8 mouse cellular contexts compared by ENCODE assay signal in the genomic region with DNA sequence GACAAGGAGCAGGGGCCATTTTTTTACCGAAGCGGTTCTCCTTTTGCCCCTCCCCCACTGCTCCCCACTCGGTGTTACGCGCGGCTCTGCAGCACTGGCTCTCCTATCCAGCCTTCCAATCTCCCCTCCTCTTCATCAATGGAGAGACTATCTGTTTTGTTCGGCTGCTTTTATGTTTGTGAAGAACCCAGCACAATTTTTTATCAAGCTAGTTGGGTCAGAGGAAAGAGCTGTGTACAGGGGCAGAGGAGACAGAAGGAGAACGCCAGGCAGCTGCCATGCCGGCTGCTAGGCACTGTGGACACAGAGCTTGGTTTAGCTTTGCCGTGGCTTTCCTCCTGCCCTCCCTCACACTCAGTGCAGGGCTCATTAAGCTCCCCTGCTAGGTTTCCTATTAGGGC.
A peak's percentile ranks its signal among the peaks of the same experiment; 100 is the strongest.
DNase-seq lines count a peak whose midpoint lies in the region; ATAC-seq and TF ChIP-seq lines count a peak whose summit lies in the region.

No protein-coding gene starts in this region.

- peaks cover 13 to 22% of the 10 kb centered on the region in 2 experiments for H3K4me1 ChIP-seq in heart, embryonic 14.5 days (ENCODE audit: control insufficient read depth in 2 of 2, insufficient read depth in 2 of 2, low read length in 2 of 2)
- H3K4me1 ChIP-seq in forebrain, postnatal 0 days (ENCODE audit: insufficient read depth), result peaks cover 51% of the 10 kb centered on the region
- H3K4me1 ChIP-seq in midbrain, postnatal 0 days (ENCODE audit: insufficient read depth, low read length), result peaks cover 17% of the 10 kb centered on the region

- intact Hi-C loops in left cerebral cortex, postnatal 25 days (cut with DNase I), result loop anchor here (5.0 kb wide), 1 partner anchor 280 kb away; the partner anchor contains the start of gene Sox11

- no peaks in the 10 kb centered on the region for H3K36me3 ChIP-seq in heart, embryonic 14.5 days (ENCODE audit: control insufficient read depth, insufficient read depth, low read length)
- H3K36me3 ChIP-seq in forebrain, postnatal 0 days (ENCODE audit: insufficient read depth), result no peaks in the 10 kb centered on the region
- H3K36me3 ChIP-seq in midbrain, postnatal 0 days (ENCODE audit: insufficient read depth, low read length), result no peaks in the 10 kb centered on the region

- no peaks in the 10 kb centered on the region for H3K27me3 ChIP-seq in heart, embryonic 14.5 days (ENCODE audit: control insufficient read depth, insufficient read depth, low read length)
- no peaks in the 10 kb centered on the region for H3K27me3 ChIP-seq in forebrain, postnatal 0 days (ENCODE audit: insufficient read depth, low read length)
- no peaks in the 10 kb centered on the region for H3K27me3 ChIP-seq in midbrain, postnatal 0 days (ENCODE audit: insufficient read depth, low read length)

- ATAC-seq in heart, embryonic 14.5 days (ENCODE audit: insufficient number of reproducible peaks, insufficient read depth, low FRiP score, low read depth), result no peak
- ATAC-seq in forebrain, postnatal 0 days, result peak; percentile 53
- ATAC-seq in midbrain, postnatal 0 days (ENCODE audit: low FRiP score), result peak; percentile 66; the same call in 1 of the 2 replicates
- no peak for ATAC-seq in megakaryocyte-erythroid progenitor cell, adult 5-6 weeks (replicated peaks; ENCODE audit: low FRiP score, low TSS enrichment, poor library complexity, severe bottlenecking)

- H3K4me3 ChIP-seq in heart, embryonic 14.5 days (ENCODE audit: control insufficient read depth in 1 of 2, insufficient read depth in 1 of 2, low read depth in 1 of 2, low read length in 2 of 2), result peak overlapping the region; percentile 31 to 42
- H3K4me3 ChIP-seq in forebrain, postnatal 0 days (ENCODE audit: low read depth, low read length), result no peak overlapping the region; the same call in 1 of the 2 replicates
- H3K4me3 ChIP-seq in midbrain, postnatal 0 days (ENCODE audit: low read depth, low read length), result 0 out of 2 replicates have a peak overlapping the region, but pooled peaks have one; percentile 12

- no peak for TF ChIP-seq CTCF in forebrain, postnatal 0 days (IDR thresholded peaks at IDR 0.05; ENCODE audit: low read depth)
- no peak for TF ChIP-seq CTCF in midbrain, postnatal 0 days (IDR thresholded peaks at IDR 0.05)

- H3K9ac ChIP-seq in heart, embryonic 14.5 days (ENCODE audit: low read length), result peak overlapping the region; percentile 69
- H3K9ac ChIP-seq in forebrain, postnatal 0 days, result peak overlapping the region; percentile 55
- peak overlapping the region; percentile 57 for H3K9ac ChIP-seq in midbrain, postnatal 0 days (replicated peaks; ENCODE audit: low read length, poor library complexity, severe bottlenecking)

- peak overlapping the region; percentile 65 for H3K4me2 ChIP-seq in heart, embryonic 14.5 days (ENCODE audit: low read length)
- H3K4me2 ChIP-seq in forebrain, postnatal 0 days (ENCODE audit: low read depth), result peak overlapping the region; percentile 47
- H3K4me2 ChIP-seq in midbrain, postnatal 0 days (ENCODE audit: low read depth, low read length, poor library complexity, severe bottlenecking), result peak overlapping the region; percentile 43

- WGBS in heart, embryonic 14.5 days, result 2% methylated on average over 10 of the region's 10 CpGs
- under 1% methylated on average over 10 of the region's 10 CpGs for WGBS in forebrain, postnatal 0 days
- whole genome bisulfite sequencing in midbrain, postnatal 0 days, result 0% methylated on average over 10 of the region's 10 CpGs

- H3K9me3 ChIP-seq in heart, embryonic 14.5 days (ENCODE audit: control insufficient read depth, low read length), result no peaks in the 10 kb centered on the region
- H3K9me3 ChIP-seq in forebrain, postnatal 0 days (ENCODE audit: low read length), result no peaks in the 10 kb centered on the region
- H3K9me3 ChIP-seq in midbrain, postnatal 0 days (ENCODE audit: low read length), result no peaks in the 10 kb centered on the region

- no peak overlapping the region for H3K27ac ChIP-seq in heart, embryonic 14.5 days (replicated peaks in 1 of 2; ENCODE audit: control insufficient read depth in 1 of 2, insufficient read depth in 1 of 2, low read depth in 2 of 2, low read length in 2 of 2)
- peak overlapping the region; percentile 94 for H3K27ac ChIP-seq in forebrain, postnatal 0 days (ENCODE audit: low read depth, low read length)
- H3K27ac ChIP-seq in midbrain, postnatal 0 days (ENCODE audit: low read depth, low read length), result peak overlapping the region; percentile 94

- DNase-seq in heart, adult 9 months (ENCODE audit: low spot score in 2 of 2), result no peak
- DNase-seq in cerebellum, adult 9-10 months, result peak; percentile 4
- DNase-seq in forebrain, postnatal 0 days, result peak; percentile 79
- peak; percentile 33 to 43 for DNase-seq in left cerebral cortex, postnatal 25 days (ENCODE audit: low spot score in 2 of 2)
- DNase-seq in midbrain, postnatal 0 days (ENCODE audit: low spot score), result peak; percentile 79
- no peak for DNase-seq in c-Kit-positive CD71-positive TER-119-positive erythroid progenitor cells, embryonic 14.5 days (ENCODE audit: low spot score)

Comparison
In these comparisons a context has a peak if more than half of its experiments do, and no peak if none do; other contexts are left out.
1. ATAC-seq: peak in forebrain, postnatal 0 days (single experiment) and midbrain, postnatal 0 days (single experiment); none in heart, embryonic 14.5 days (single experiment) and megakaryocyte-erythroid progenitor cell, adult 5-6 weeks (single experiment).
2. H3K27ac ChIP-seq: peak in forebrain, postnatal 0 days (single experiment) and midbrain, postnatal 0 days (single experiment); none in heart, embryonic 14.5 days (0 of 2).
3. DNase-seq: peak in cerebellum, adult 9-10 months (single experiment), forebrain, postnatal 0 days (single experiment), left cerebral cortex, postnatal 25 days (2 of 2) and midbrain, postnatal 0 days (single experiment); none in heart, adult 9 months (0 of 2) and c-Kit-positive CD71-positive TER-119-positive erythroid progenitor cells, embryonic 14.5 days (single experiment).
4. Peak in every context shown above with its lines, with median percentiles within 50 percentile points of each other: H3K4me2 ChIP-seq and H3K9ac ChIP-seq.